Mouse (Mus musculus) leukemia stem cell, adult 10-12 weeks (primary cell): Measurements from ENCODE around the gene Gm7792. TPM values are rescaled to one million over a fixed set of nuclear protein-coding genes. Genes with fewer than 3 reads are reported as not detected.

ENCODE experiments used
- polyA plus RNA-seq: library from polyadenylated mRNA; stranded (reverse); fragments of >175 nt; gene quantifications from 2 replicates; pipeline ENCODE4 v1.2.3, GENCODE M21; 2012; ENCODE audit warnings: low replicate concordance

Gm7792 gene
- not detected in 2 replicates for polyA plus RNA-seq

DNA sequence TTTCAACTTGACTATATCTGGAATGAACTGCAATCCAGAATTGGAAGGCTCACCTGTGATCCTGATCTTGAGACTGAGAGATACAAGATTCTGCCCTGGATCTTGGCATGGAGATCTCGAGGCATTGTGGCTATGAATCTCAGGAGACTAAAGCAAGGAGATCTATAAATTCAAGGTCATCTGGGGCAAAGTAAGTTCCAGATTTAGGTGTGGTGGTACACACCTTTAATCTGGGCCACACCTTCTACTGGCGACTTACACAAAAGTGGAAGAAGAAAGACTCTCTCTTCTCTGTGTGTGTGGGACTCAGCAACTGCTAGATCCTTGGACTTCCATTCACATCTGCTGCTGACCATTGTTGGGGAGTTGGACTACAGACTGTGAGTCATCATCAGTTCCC is at the start of gene Gm7792:
Gene Gm7792 (plus strand): TSS at position 301 of the 400 bp plus-strand sequence.

Other genes starting within 250 kb of the Gm7792 start
- gene C87414, start 172.2 kb upstream of the Gm7792 start, polyA plus RNA-seq = not detected in 2 replicates
- gene Gm16429, start 85.3 kb downstream of the Gm7792 start, polyA plus RNA-seq = not detected in 2 replicates
- not detected in 2 replicates for gene BC061212, start 226.8 kb downstream of the Gm7792 start, polyA plus RNA-seq
- gene Gm6351, start 232.6 kb downstream of the Gm7792 start, polyA plus RNA-seq = not detected in 2 replicates